Mouse (Mus musculus): Measurements from ENCODE around the gene Gatm.

DNA sequence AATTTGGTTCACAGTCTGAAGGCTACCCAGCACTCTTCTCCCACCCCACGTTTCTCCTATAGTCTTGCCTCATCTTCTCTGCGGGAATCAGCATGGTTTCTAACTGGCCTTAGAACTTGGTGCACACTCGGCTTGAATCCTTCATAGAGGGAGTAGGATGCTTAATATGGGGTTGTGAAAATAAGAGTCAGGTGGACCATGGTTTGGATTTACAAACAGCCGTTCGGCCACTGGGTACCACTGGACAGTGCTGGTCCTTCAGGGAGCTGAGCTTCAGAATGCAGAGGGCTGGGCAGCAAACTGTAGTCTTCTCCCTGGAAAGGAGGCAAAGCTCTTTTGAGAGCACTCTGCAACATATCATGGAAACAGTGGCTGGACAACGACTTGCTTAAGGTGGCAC, 6.7 kb upstream of the Gatm start:
- TF ChIP-seq TAL1 (IDR thresholded peaks at IDR 0.05; ENCODE audit: low read length) = no peak
- TF ChIP-seq GATA1 (IDR thresholded peaks at IDR 0.05; ENCODE audit: low read length) = no peak

All from erythroblast, embryonic 14.5 days (primary cell).